Mouse (Mus musculus) myocyte (in vitro differentiated cells): ENCODE measurements at regions not wholly inside any gene's neighbourhood (a gene's known extent, or its start where the extent isn't known, plus 50 kb on each side); places are given as distances from the start of the nearest gene placed in this dataset.

Source experiments
- E2F4 ChIP-seq: IDR thresholded peaks from one replicate; pipeline ENCODE4 v1.6.1; 2011; ENCODE audit warnings: mild to moderate bottlenecking, control low read depth, moderate library complexity; ENCODE audit not compliant: insufficient read depth
- MAX ChIP-seq: IDR thresholded peaks from one replicate; pipeline ENCODE4 v1.6.1; 2011; ENCODE audit warnings: low read depth, mild to moderate bottlenecking, control low read depth
- MYOD1 ChIP-seq, 3 experiments: IDR thresholded peaks; one replicate each; pipeline ENCODE4 v1.6.1; 2011; ENCODE audit warnings: control low read depth in 2 of 3, low read depth in 2 of 3, mild to moderate bottlenecking in 2 of 3, moderate library complexity in 1 of 3; ENCODE audit not compliant: insufficient read length in 2 of 3, control insufficient read depth in 1 of 3
- MYOG ChIP-seq, 3 experiments: IDR thresholded peaks; one replicate each; pipeline ENCODE4 v1.6.1; 2011; ENCODE audit warnings: control low read depth in 2 of 3, low read depth in 2 of 3, mild to moderate bottlenecking in 2 of 3; ENCODE audit not compliant: insufficient read length in 2 of 3, control insufficient read depth in 1 of 3, insufficient read depth in 1 of 3
- POLR2A ChIP-seq: IDR thresholded peaks from one replicate; pipeline ENCODE4 v1.6.1; 2011; ENCODE audit warnings: low read depth, mild to moderate bottlenecking, control low read depth, moderate library complexity; ENCODE audit not compliant: insufficient read length
- POLR2AphosphoS2 ChIP-seq: IDR thresholded peaks from one replicate; pipeline ENCODE4 v1.6.1; 2011; ENCODE audit warnings: low read depth, control low read depth; ENCODE audit not compliant: insufficient read length
- REST ChIP-seq: IDR thresholded peaks from one replicate; pipeline ENCODE4 v1.6.1; 2011; ENCODE audit warnings: mild to moderate bottlenecking, control low read depth, moderate library complexity; ENCODE audit not compliant: insufficient read depth, insufficient read length
- SRF ChIP-seq: IDR thresholded peaks from one replicate; pipeline ENCODE4 v1.6.1; 2011; ENCODE audit warnings: low read depth; ENCODE audit not compliant: control insufficient read depth, insufficient read length
- TCF12 ChIP-seq: IDR thresholded peaks from one replicate; pipeline ENCODE4 v1.6.1; 2011; ENCODE audit warnings: mild to moderate bottlenecking, control low read depth; ENCODE audit not compliant: poor library complexity, insufficient read depth, severe bottlenecking
- TCF3 ChIP-seq: IDR thresholded peaks from one replicate; pipeline ENCODE4 v1.6.1; 2011; ENCODE audit warnings: low read depth, control low read depth; ENCODE audit not compliant: insufficient read length
- USF1 ChIP-seq: IDR thresholded peaks from one replicate; pipeline ENCODE4 v1.6.1; 2011; ENCODE audit warnings: low read depth, mild to moderate bottlenecking, control low read depth, moderate library complexity

GRCm38 (mm10) chr13:39849391-39849790 is 511.9 kb downstream of the Ofcc1 start:
- TF ChIP-seq SRF (no peak), E2F4 (no peak), POLR2A (no peak), REST (no peak), TCF12 (no peak), TCF3 (no peak), USF1 (no peak), MYOD1 (IDR thresholded peaks at IDR 0.05; ENCODE audit: control insufficient read depth in 1 of 3, insufficient read length in 2 of 3, low read depth in 2 of 3) (no peak), POLR2AphosphoS2 (no peak), MAX (no peak), MYOG (IDR thresholded peaks at IDR 0.05; ENCODE audit: control insufficient read depth in 1 of 3, insufficient read depth in 1 of 3, insufficient read length in 2 of 3, low read depth in 2 of 3) (no peak)
